Mouse (Mus musculus) erythroblast, embryonic 14.5 days (primary cell): ENCODE measurements around the gene Lbx1. TPM values are rescaled to one million over a fixed set of nuclear protein-coding genes. Genes with fewer than 3 reads are reported as not detected.

Source experiments
- H3K27me3 ChIP-seq: 2 replicates; pipeline ENCODE4 v1.6.1; 2012; ENCODE audit warnings: inconsistent platforms; ENCODE audit not compliant: control insufficient read depth
- H3K36me3 ChIP-seq: 2 replicates; pipeline ENCODE4 v1.6.1; 2012; ENCODE audit warnings: mild to moderate bottlenecking, inconsistent platforms; ENCODE audit not compliant: control insufficient read depth
- H3K4me1 ChIP-seq: 2 replicates; pipeline ENCODE4 v1.6.1; 2012; ENCODE audit warnings: inconsistent platforms; ENCODE audit not compliant: control insufficient read depth
- H3K4me3 ChIP-seq: replicated peaks from 2 replicates; pipeline ENCODE3; 2012; ENCODE audit warnings: moderate library complexity, mild to moderate bottlenecking, inconsistent platforms
- H3K9me3 ChIP-seq: 2 replicates; pipeline ENCODE4 v1.6.1; 2012; ENCODE audit warnings: low read length, inconsistent platforms, mixed read lengths; ENCODE audit not compliant: control insufficient read depth
- GATA1 ChIP-seq: IDR thresholded peaks from 2 replicates; pipeline ENCODE4 v1.6.1; 2012; ENCODE audit warnings: low read length, inconsistent platforms, mixed read lengths
- TAL1 ChIP-seq: IDR thresholded peaks from 3 replicates; pipeline ENCODE4 v1.6.1; 2012; ENCODE audit warnings: low read length, inconsistent platforms, mixed read lengths
- polyA plus RNA-seq: library from polyadenylated mRNA; stranded (reverse); fragments of >175 nt; gene quantifications from 2 replicates; pipeline ENCODE4 v1.2.3, GENCODE M21; 2012

Gene Lbx1
- polyA plus RNA-seq, 1 experiment = not detected

- H3K4me3 ChIP-seq = no peak overlapping the region
- peaks cover 99% of the 10 kb centered on the region for H3K27me3 ChIP-seq
- peaks cover 9% of the 10 kb centered on the region; the same call in 1 of the 2 replicates for H3K9me3 ChIP-seq
- H3K4me1 ChIP-seq = no peaks in the 10 kb centered on the region
- H3K36me3 ChIP-seq = no peaks in the 10 kb centered on the region
- TF ChIP-seq TAL1 = no peak
- TF ChIP-seq GATA1 = no peak
These were observed 841 bp upstream of the Lbx1 start for GRCm38 (mm10) chr19:45236363-45236942.

GRCm38 (mm10) chr19:45235331-45235741, 276 bp downstream of the Lbx1 start:
- Histone ChIP-seq H3K36me3 (no peaks in the 10 kb centered on the region), H3K27me3 (peaks cover 99% of the 10 kb centered on the region), H3K9me3 (peaks cover 10% of the 10 kb centered on the region; the same call in 1 of the 2 replicates), H3K4me1 (no peaks in the 10 kb centered on the region), H3K4me3 (no peak overlapping the region)
- TF ChIP-seq GATA1 = no peak
- TF ChIP-seq TAL1 = no peak

- H3K9me3 ChIP-seq = peaks cover 14% of the 10 kb centered on the region; the same call in 1 of the 2 replicates
- H3K4me3 ChIP-seq = no peak overlapping the region
- H3K27me3 ChIP-seq = peaks cover 99% of the 10 kb centered on the region
- TF ChIP-seq GATA1 = no peak
- TF ChIP-seq TAL1 = no peak
- H3K36me3 ChIP-seq = no peaks in the 10 kb centered on the region
- no peaks in the 10 kb centered on the region; the same call in 1 of the 2 replicates for H3K4me1 ChIP-seq
These were observed 811 bp downstream of the Lbx1 start for GRCm38 (mm10) chr19:45234771-45235231.

- Histone ChIP-seq H3K4me1 (no peaks in the 10 kb centered on the region; the same call in 1 of the 2 replicates), H3K27me3 (peaks cover 100% of the 10 kb centered on the region), H3K9me3 (peaks cover 16% of the 10 kb centered on the region; the same call in 1 of the 2 replicates), H3K4me3 (no peak overlapping the region), H3K36me3 (no peaks in the 10 kb centered on the region)
- no peak for TF ChIP-seq GATA1
- TF ChIP-seq TAL1 = no peak
These were observed 1.3 kb downstream of the Lbx1 start for GRCm38 (mm10) chr19:45234191-45234770.

GRCm38 (mm10) chr19:45233496-45234127, 2.0 kb downstream of the Lbx1 start:
- Histone ChIP-seq H3K36me3 (no peaks in the 10 kb centered on the region), H3K27me3 (peaks cover 100% of the 10 kb centered on the region), H3K9me3 (peaks cover 16% of the 10 kb centered on the region; the same call in 1 of the 2 replicates), H3K4me1 (no peaks in the 10 kb centered on the region; the same call in 1 of the 2 replicates), H3K4me3 (no peak overlapping the region)
- TF ChIP-seq TAL1 (no peak), GATA1 (no peak)

- TF ChIP-seq GATA1 = no peak
- no peak for TF ChIP-seq TAL1
- no peak overlapping the region for H3K4me3 ChIP-seq
- no peaks in the 10 kb centered on the region; the same call in 1 of the 2 replicates for H3K4me1 ChIP-seq
- peaks cover 16% of the 10 kb centered on the region; the same call in 1 of the 2 replicates for H3K9me3 ChIP-seq
- H3K27me3 ChIP-seq = peaks cover 100% of the 10 kb centered on the region
- H3K36me3 ChIP-seq = no peaks in the 10 kb centered on the region
These were observed 2.9 kb downstream of the Lbx1 start for GRCm38 (mm10) chr19:45232443-45233410.

GRCm38 (mm10) chr19:45232036-45232410, 3.6 kb downstream of the Lbx1 start:
- TF ChIP-seq TAL1 = no peak
- peaks cover 100% of the 10 kb centered on the region for H3K27me3 ChIP-seq
- no peaks in the 10 kb centered on the region; the same call in 1 of the 2 replicates for H3K4me1 ChIP-seq
- no peak overlapping the region for H3K4me3 ChIP-seq
- peaks cover 16% of the 10 kb centered on the region; the same call in 1 of the 2 replicates for H3K9me3 ChIP-seq
- no peaks in the 10 kb centered on the region for H3K36me3 ChIP-seq

- H3K36me3 ChIP-seq = no peaks in the 10 kb centered on the region
- no peak overlapping the region for H3K4me3 ChIP-seq
- H3K9me3 ChIP-seq = peaks cover 16% of the 10 kb centered on the region; the same call in 1 of the 2 replicates
- no peaks in the 10 kb centered on the region; the same call in 1 of the 2 replicates for H3K4me1 ChIP-seq
- TF ChIP-seq TAL1 = no peak
- no peak for TF ChIP-seq GATA1
- peaks cover 100% of the 10 kb centered on the region for H3K27me3 ChIP-seq
These were observed 4.1 kb downstream of the Lbx1 start for GRCm38 (mm10) chr19:45231383-45232035.
